8 mouse cellular contexts compared by ENCODE assay signal in the genomic region with DNA sequence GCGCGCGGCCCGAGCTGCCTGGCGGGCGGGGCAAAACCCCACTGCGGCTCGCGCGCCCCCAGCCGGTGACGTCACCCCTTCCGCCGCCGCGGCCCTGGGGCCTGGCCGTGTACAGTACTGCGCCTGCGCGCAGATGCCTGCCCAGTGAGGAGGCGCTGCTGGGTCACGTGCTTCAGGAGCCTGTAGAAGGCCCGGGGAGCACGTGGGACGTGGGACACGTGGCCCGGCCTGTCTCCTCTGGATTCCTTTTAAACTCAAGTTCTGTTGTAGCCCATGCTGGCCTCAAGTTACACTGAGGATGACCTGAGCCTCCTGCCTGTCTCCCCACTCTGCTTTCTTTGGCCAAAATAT. TPM values are rescaled to one million over a fixed set of nuclear protein-coding genes. Genes with fewer than 3 reads are reported as not detected.
DNase-seq lines count a peak whose midpoint lies in the region; ATAC-seq and TF ChIP-seq lines count a peak whose summit lies in the region.

Ptprs (minus strand) TSS at position 82 of the 351 bp plus-strand sequence.

- H3K9me3 ChIP-seq in embryonic facial prominence, embryonic 13.5 days = no peaks in the 10 kb centered on the region
- no peaks in the 10 kb centered on the region for H3K9me3 ChIP-seq in limb, embryonic 13.5 days
- H3K9me3 ChIP-seq in midbrain, embryonic 15.5 days = no peaks in the 10 kb centered on the region

- peak within 1 kb of the TSS; percentile 76 for H3K27ac ChIP-seq in embryonic facial prominence, embryonic 13.5 days
- H3K27ac ChIP-seq in limb, embryonic 13.5 days = peak within 1 kb of the TSS; percentile 65; the same call in 1 of the 2 replicates
- H3K27ac ChIP-seq in midbrain, embryonic 15.5 days = peak within 1 kb of the TSS; percentile 96
- H3K27ac ChIP-seq in spleen, adult 2 months (ENCODE audit: insufficient read depth, low read length) = no peak within 1 kb of the TSS

- H3K36me3 ChIP-seq in embryonic facial prominence, embryonic 13.5 days = no peaks in the 10 kb centered on the region
- H3K36me3 ChIP-seq in limb, embryonic 13.5 days = no peaks in the 10 kb centered on the region
- H3K36me3 ChIP-seq in midbrain, embryonic 15.5 days (replicated peaks) = no peaks in the 10 kb centered on the region
- H3K36me3 ChIP-seq in spleen, adult 2 months (ENCODE audit: control insufficient read depth, insufficient read depth, low read length) = no peaks in the 10 kb centered on the region

- under 1% methylated on average over 27 of the region's 27 CpGs for WGBS in embryonic facial prominence, embryonic 13.5 days
- under 1% methylated on average over 27 of the region's 27 CpGs for WGBS in limb, embryonic 13.5 days
- WGBS in midbrain, embryonic 15.5 days = 0% methylated on average over 18 of the region's 27 CpGs
- 1% methylated on average over 26 of the region's 27 CpGs for WGBS in spleen, adult 2 months

- no peak for TF ChIP-seq POLR2A in spleen, adult 2 months (IDR thresholded peaks at IDR 0.05; ENCODE audit: low read depth, low read length)

- peak; percentile 83 for ATAC-seq in embryonic facial prominence, embryonic 13.5 days (ENCODE audit: insufficient number of reproducible peaks, insufficient read depth, low FRiP score, low TSS enrichment, low read depth)
- peak; percentile 89 for ATAC-seq in limb, embryonic 13.5 days (ENCODE audit: low FRiP score, low read depth)
- ATAC-seq in midbrain, embryonic 15.5 days (replicated peaks) = peak; percentile 90

- no peak for TF ChIP-seq CTCF in spleen, adult 2 months (IDR thresholded peaks at IDR 0.05; ENCODE audit: extremely low read depth, insufficient read depth, insufficient read length, insufficient replicate concordance)

- H3K4me3 ChIP-seq in embryonic facial prominence, embryonic 13.5 days = peak within 1 kb of the TSS; percentile 79
- H3K4me3 ChIP-seq in limb, embryonic 13.5 days = peak within 1 kb of the TSS; percentile 83
- H3K4me3 ChIP-seq in midbrain, embryonic 15.5 days = peak within 1 kb of the TSS; percentile 76
- H3K4me3 ChIP-seq in spleen, adult 2 months (ENCODE audit: extremely low read depth, insufficient read depth, insufficient read length) = peak within 1 kb of the TSS; percentile 60

- H3K4me2 ChIP-seq in embryonic facial prominence, embryonic 13.5 days = peak within 1 kb of the TSS; percentile 97
- H3K4me2 ChIP-seq in limb, embryonic 13.5 days (replicated peaks) = peak within 1 kb of the TSS; percentile 97
- peak within 1 kb of the TSS; percentile 95 for H3K4me2 ChIP-seq in midbrain, embryonic 15.5 days

- peak; percentile 98 for DNase-seq in 3T3-L1 (ENCODE audit: low read depth, low spot score)
- DNase-seq in adrenal gland, postnatal 36 days = peak; percentile 96 to 97
- peak; percentile 94 to 96 for DNase-seq in heart, adult 9 months (ENCODE audit: low spot score in 2 of 2)
- DNase-seq in kidney, adult 9 months = peak; percentile 86
- DNase-seq in spleen, adult 2 months (ENCODE audit: low read depth in 1 of 2, low spot score in 2 of 2) = peak; percentile 69 to 82

- H3K27me3 ChIP-seq in embryonic facial prominence, embryonic 13.5 days = peaks cover 43% of the 10 kb centered on the region
- peaks cover 50% of the 10 kb centered on the region for H3K27me3 ChIP-seq in limb, embryonic 13.5 days
- H3K27me3 ChIP-seq in midbrain, embryonic 15.5 days (replicated peaks) = no peaks in the 10 kb centered on the region
- peaks cover 28% of the 10 kb centered on the region for H3K27me3 ChIP-seq in spleen, adult 2 months (ENCODE audit: control insufficient read depth, insufficient read depth, low read length)

- peaks cover 52% of the 10 kb centered on the region for H3K4me1 ChIP-seq in embryonic facial prominence, embryonic 13.5 days
- H3K4me1 ChIP-seq in limb, embryonic 13.5 days = peaks cover 48% of the 10 kb centered on the region
- peaks cover 33% of the 10 kb centered on the region for H3K4me1 ChIP-seq in midbrain, embryonic 15.5 days
- H3K4me1 ChIP-seq in spleen, adult 2 months (ENCODE audit: control insufficient read depth, insufficient read depth, insufficient read length) = peaks cover 31% of the 10 kb centered on the region

- peak within 1 kb of the TSS; percentile 87 for H3K9ac ChIP-seq in embryonic facial prominence, embryonic 13.5 days
- peak within 1 kb of the TSS; percentile 93 for H3K9ac ChIP-seq in limb, embryonic 13.5 days
- peak within 1 kb of the TSS; percentile 93 for H3K9ac ChIP-seq in midbrain, embryonic 15.5 days

RNA-seq across cellular contexts. Expression of gene Ptprs, which starts in this region (rescaled TPM):
- 100 to 1,000 TPM; 157 to 172 TPM for total RNA-seq in adrenal gland, postnatal 36 days (2021)
- 120 and 121 TPM in 2 replicates for polyA plus RNA-seq in embryonic facial prominence, embryonic 13.5 days (2015; fragmentation: Nextera tagmentation; extraction: Ambion mirVana)
- polyA plus RNA-seq in limb, embryonic 13.5 days (2015; fragmentation: Nextera tagmentation; extraction: Ambion mirVana) = 100 and 106 TPM in 2 replicates
- 339 and 349 TPM in 2 replicates for polyA plus RNA-seq in midbrain, embryonic 15.5 days (2015; fragmentation: Nextera tagmentation; extraction: Ambion mirVana)
- polyA plus RNA-seq in spleen, adult 2 months (2012; rRNA removed) = 57.5 and 69.4 TPM in 2 replicates
